Mouse (Mus musculus) T-helper 17 cell (primary cell): ENCODE data around the gene Olfr1192-ps1.
"Not testable (repeated sequence)": the region's sequence is repeated elsewhere in the genome, so short reads cannot be mapped to it uniquely, and the experiment has no call there.

Source experiments
- in situ Hi-C, 2 experiments: fragments of 300-600 bp; cut with MboI, MseI; formaldehyde crosslinking; loops; 1 replicate in 1 of 2; 2 replicates in 1 of 2; pipeline ENCODE4 v1.15.1; 2025; ENCODE audit warnings: high pct_unique_total_duplicates in 2 of 2

The Olfr1192-ps1 gene

GRCm38 (mm10) chr2:88648209-88648608, at the start of gene Olfr1192-ps1:
Olfr1192-ps1 (plus strand) TSS chr2:88648509.
- in situ Hi-C loops, result loop anchor here in 1 of 2 experiments (5.0 kb wide), 1 partner anchor 54 kb away; the partner anchor contains the start of gene Olfr1196

- in situ Hi-C loops, result not testable (repeated sequence)
Measured at GRCm38 (mm10) chr2:88640242-88640641, 8.1 kb upstream of the Olfr1192-ps1 start, which contains the start of gene Olfr1191-ps1. Olfr1191-ps1 (plus strand) TSS chr2:88640542.

GRCm38 (mm10) chr2:88675328-88675727, 27.0 kb downstream of the Olfr1192-ps1 start, which contains the start of gene Olfr1193:
Olfr1193 (plus strand) TSS chr2:88675628.
- in situ Hi-C loops, result not testable (repeated sequence)

GRCm38 (mm10) chr2:88689087-88689486, 40.8 kb downstream of the Olfr1192-ps1 start, which contains the start of gene Olfr1195:
Olfr1195 (minus strand) TSS chr2:88689187.
- in situ Hi-C loops, result no loop called here

GRCm38 (mm10) chr2:88704497-88704896, 56.2 kb downstream of the Olfr1192-ps1 start, which contains the start of gene Olfr1196:
Olfr1196 (minus strand) TSS chr2:88704597.
- in situ Hi-C loops, result loop anchor here in 1 of 2 experiments (5.0 kb wide), 1 partner anchor 57 kb away; the partner anchor contains the start of gene Olfr1192-ps1
